Mouse (Mus musculus): ENCODE results near the gene Lrch4.

GRCm38 (mm10) chr5:137601365-137601729 is 27.6 kb upstream of the Lrch4 start:
- TF ChIP-seq POLR2A (IDR thresholded peaks at IDR 0.05; ENCODE audit: low read depth, low read length) (no peak), CTCF (IDR thresholded peaks at IDR 0.05; ENCODE audit: extremely low read depth, insufficient read depth, insufficient read length, insufficient replicate concordance) (no peak)

Data from spleen, adult 2 months (tissue).